Mouse (Mus musculus) megakaryocyte, adult 5-6 weeks (primary cell): ENCODE data around the gene Mettl6. TPM values are rescaled to one million over a fixed set of nuclear protein-coding genes. Genes with fewer than 3 reads are reported as not detected.

Experiments used
- ATAC-seq: 2 replicates; pipeline ENCODE4 v1.8.0; 2016; ENCODE audit warnings: mild to moderate bottlenecking, inconsistent platforms; ENCODE audit not compliant: poor library complexity, severe bottlenecking
- total RNA-seq, 2 experiments: library from RNA; stranded (forward) in 1 of 2; stranded (reverse) in 1 of 2; fragments of 153-499, 151-499 nt in 1 of 2; fragments of 221-1000, 200-1000 nt in 1 of 2; gene quantifications; 2 replicates each; pipeline versions ENCODE4 v1.2.3 to v1.2.4; 2015 to 2017

Mettl6 gene
- total RNA-seq, 2 experiments from 2014 or later, result 17.8 to 51.6 TPM

- ATAC-seq, result no peak
Observed at GRCm38 (mm10) chr14:31433851-31434360, 60.9 kb downstream of the Mettl6 start.

- ATAC-seq, result no peak
Observed at GRCm38 (mm10) chr14:31433126-31433525, 61.7 kb downstream of the Mettl6 start.

GRCm38 (mm10) chr14:31432424-31432823, 62.4 kb downstream of the Mettl6 start:
- ATAC-seq, result no peak

- no peak for ATAC-seq
Observed at GRCm38 (mm10) chr14:31431789-31432330, 63.0 kb downstream of the Mettl6 start.

GRCm38 (mm10) chr14:31429004-31429395, 65.8 kb downstream of the Mettl6 start:
- ATAC-seq, result no peak

GRCm38 (mm10) chr14:31428211-31429003, 66.4 kb downstream of the Mettl6 start:
- no peak for ATAC-seq

Other genes starting within 250 kb of the Mettl6 start
- 12.5 and 14.3 TPM in 2 replicates for gene Phf7, start 243.7 kb downstream of the Mettl6 start, total RNA-seq (2015)
- gene Phf7, start 243.7 kb downstream of the Mettl6 start, total RNA-seq (2017), result 9.8 and 13.4 TPM in 2 replicates
- gene Bap1, start 243.6 kb downstream of the Mettl6 start, total RNA-seq (2015), result 14.0 and 15.6 TPM in 2 replicates
- 30.4 and 31.8 TPM in 2 replicates for gene Bap1, start 243.6 kb downstream of the Mettl6 start, total RNA-seq (2017)
- gene Dnah1, start 171.1 kb downstream of the Mettl6 start, total RNA-seq (2015), result 0.05 TPM in 1 of 2 replicates, not detected in the other
- gene Dnah1, start 171.1 kb downstream of the Mettl6 start, total RNA-seq (2017), result under 0.01 TPM in 1 of 2 replicates, not detected in the other
- gene Capn7, start 158.4 kb downstream of the Mettl6 start, total RNA-seq (2015), result 45.3 and 48.0 TPM in 2 replicates
- 51.3 and 56.5 TPM in 2 replicates for gene Capn7, start 158.4 kb downstream of the Mettl6 start, total RNA-seq (2017)
- gene Sh3bp5, start 59.0 kb downstream of the Mettl6 start, total RNA-seq (2015), result 52.3 and 52.8 TPM in 2 replicates
- gene Sh3bp5, start 59.0 kb downstream of the Mettl6 start, total RNA-seq (2017), result 26.4 and 36.1 TPM in 2 replicates
- 16.4 and 18.1 TPM in 2 replicates for gene Eaf1, start 641 bp downstream of the Mettl6 start, total RNA-seq (2015)
- 13.9 and 18.8 TPM in 2 replicates for gene Eaf1, start 641 bp downstream of the Mettl6 start, total RNA-seq (2017)
- gene Colq, start 96.3 kb upstream of the Mettl6 start, total RNA-seq (2015), result 0.07 TPM in 1 of 2 replicates, not detected in the other
- not detected in 2 replicates for gene Colq, start 96.3 kb upstream of the Mettl6 start, total RNA-seq (2017)
- gene Gm49387, start 145.8 kb upstream of the Mettl6 start, total RNA-seq (2015), result not detected in 2 replicates
- not detected in 2 replicates for gene Gm49387, start 145.8 kb upstream of the Mettl6 start, total RNA-seq (2017)
- gene Btd, start 146.0 kb upstream of the Mettl6 start, total RNA-seq (2015), result 14.8 and 17.0 TPM in 2 replicates
- 11.3 and 18.5 TPM in 2 replicates for gene Btd, start 146.0 kb upstream of the Mettl6 start, total RNA-seq (2017)
- 8.0 and 12.2 TPM in 2 replicates for gene Hacl1, start 146.2 kb upstream of the Mettl6 start, total RNA-seq (2015)
- gene Hacl1, start 146.2 kb upstream of the Mettl6 start, total RNA-seq (2017), result 14.6 and 18.1 TPM in 2 replicates